8 mouse cellular contexts compared by ENCODE assay signal in the genomic region with DNA sequence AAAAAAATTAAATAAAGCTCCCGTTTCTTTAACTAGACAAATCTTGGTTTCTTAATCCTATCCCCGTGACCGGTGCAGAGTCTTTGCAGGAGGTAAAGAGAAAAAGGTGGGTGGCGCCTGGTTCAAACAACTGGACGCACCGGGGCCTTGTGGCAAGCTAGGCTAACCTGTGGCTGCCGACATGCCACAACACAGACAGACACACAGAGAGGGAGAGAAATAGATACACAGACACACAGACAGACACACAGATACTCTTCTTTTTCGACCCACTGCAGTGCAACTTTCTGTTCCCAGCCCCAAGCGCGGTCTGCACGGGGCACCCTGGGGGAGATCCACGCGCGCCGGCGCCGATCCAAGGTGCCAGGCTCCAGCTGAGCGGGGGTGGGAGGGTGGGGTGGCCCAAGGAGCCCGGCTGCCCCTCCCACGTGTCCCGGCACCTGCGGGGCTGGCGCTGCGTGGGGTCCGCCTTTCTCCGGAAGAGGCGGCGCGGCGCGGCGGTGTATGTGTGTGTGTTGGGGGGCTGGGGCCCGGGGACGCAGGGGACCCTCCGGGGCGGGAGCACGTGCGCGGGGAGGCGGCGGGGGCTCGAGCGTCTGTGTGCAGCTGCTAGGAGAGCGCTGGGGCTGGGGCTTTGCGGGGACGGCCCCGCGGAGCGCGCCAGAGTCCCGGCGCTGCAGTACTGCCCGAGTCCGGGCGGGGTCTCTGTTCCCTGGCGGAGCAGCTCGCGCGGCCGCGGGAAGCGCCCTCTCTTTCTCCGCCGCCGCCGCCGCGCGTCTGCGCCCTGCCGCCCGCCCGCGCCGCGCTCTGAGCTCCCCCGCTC. TPM values are rescaled to one million over a fixed set of nuclear protein-coding genes. Genes with fewer than 3 reads are reported as not detected.
DNase-seq lines count a peak whose midpoint lies in the region; ATAC-seq and TF ChIP-seq lines count a peak whose summit lies in the region.

Ccdc6 (plus strand) TSS at position 756 of the 823 bp plus-strand sequence.

- H3K36me3 ChIP-seq in C2C12 (ENCODE audit: control insufficient read depth, insufficient read depth) = peaks cover 4% of the 10 kb centered on the region
- peaks cover 20% of the 10 kb centered on the region for H3K36me3 ChIP-seq in erythroblast, embryonic 14.5 days (ENCODE audit: control insufficient read depth)
- H3K36me3 ChIP-seq in heart, embryonic 12.5 days = 0 out of 2 replicates have a peak, but pooled peaks cover 4% of the 10 kb centered on the region
- H3K36me3 ChIP-seq in kidney, postnatal 0 days (ENCODE audit: insufficient read depth, low read length) = no peaks in the 10 kb centered on the region
- peaks cover 15% of the 10 kb centered on the region for H3K36me3 ChIP-seq in liver, embryonic 13.5 days
- H3K36me3 ChIP-seq in stomach, embryonic 14.5 days (ENCODE audit: control insufficient read depth, insufficient read depth, low read length) = no peaks in the 10 kb centered on the region

- peak; percentile 84 for TF ChIP-seq CTCF in C2C12 (IDR thresholded peaks at IDR 0.05; ENCODE audit: control insufficient read depth, insufficient read depth, insufficient read length)
- TF ChIP-seq CTCF in brain, embryonic 14.5 days (IDR thresholded peaks at IDR 0.05; ENCODE audit: borderline replicate concordance, extremely low read depth, insufficient read depth, insufficient read length) = peak; percentile 74
- TF ChIP-seq CTCF in kidney, postnatal 0 days (IDR thresholded peaks at IDR 0.05; ENCODE audit: low read depth) = peak; percentile 59

- H3K4me2 ChIP-seq in heart, embryonic 12.5 days = peak within 1 kb of the TSS; percentile 87
- peak within 1 kb of the TSS; percentile 67 for H3K4me2 ChIP-seq in kidney, postnatal 0 days (ENCODE audit: low read length)
- peak within 1 kb of the TSS; percentile 98 for H3K4me2 ChIP-seq in liver, embryonic 13.5 days
- peak within 1 kb of the TSS; percentile 89 for H3K4me2 ChIP-seq in stomach, embryonic 14.5 days (replicated peaks; ENCODE audit: low read depth, low read length)

- H3K4me3 ChIP-seq in C2C12 (ENCODE audit: insufficient read depth, poor library complexity, severe bottlenecking) = peak within 1 kb of the TSS; percentile 89
- peak within 1 kb of the TSS; percentile 87 for H3K4me3 ChIP-seq in erythroblast, embryonic 14.5 days (replicated peaks)
- peak within 1 kb of the TSS; percentile 97 for H3K4me3 ChIP-seq in heart, embryonic 12.5 days
- H3K4me3 ChIP-seq in kidney, postnatal 0 days (replicated peaks; ENCODE audit: low read depth, low read length) = peak within 1 kb of the TSS; percentile 94
- H3K4me3 ChIP-seq in liver, embryonic 13.5 days (replicated peaks) = peak within 1 kb of the TSS; percentile 95
- peak within 1 kb of the TSS; percentile 92 for H3K4me3 ChIP-seq in stomach, embryonic 14.5 days (ENCODE audit: low read depth, low read length)

- peaks cover 45% of the 10 kb centered on the region for H3K79me2 ChIP-seq in C2C12 (ENCODE audit: control insufficient read depth, insufficient read depth)

- H3K4me1 ChIP-seq in erythroblast, embryonic 14.5 days (ENCODE audit: control insufficient read depth) = peaks cover 63% of the 10 kb centered on the region
- H3K4me1 ChIP-seq in heart, embryonic 12.5 days (replicated peaks) = peaks cover 39% of the 10 kb centered on the region
- peaks cover 9% of the 10 kb centered on the region for H3K4me1 ChIP-seq in kidney, postnatal 0 days (replicated peaks; ENCODE audit: insufficient read depth, low read length)
- peaks cover 57% of the 10 kb centered on the region for H3K4me1 ChIP-seq in liver, embryonic 13.5 days (replicated peaks)
- H3K4me1 ChIP-seq in stomach, embryonic 14.5 days (ENCODE audit: control insufficient read depth, insufficient read depth, low read length) = peaks cover 21% of the 10 kb centered on the region

- peak within 1 kb of the TSS; percentile 88 for H3ac ChIP-seq in C2C12 (ENCODE audit: control insufficient read depth, insufficient read length, low read depth)

- peak; percentile 91 for DNase-seq in brain, embryonic 14.5 days (ENCODE audit: low read depth)
- DNase-seq in kidney, postnatal 0 days (ENCODE audit: low spot score) = peak; percentile 93
- peak; percentile 70 for DNase-seq in liver, embryonic 13.5 days
- DNase-seq in natural killer cell, adult 2 months (ENCODE audit: low spot score in 2 of 2) = peak; percentile 66 to 81

- H3K27ac ChIP-seq in heart, embryonic 12.5 days (ENCODE audit: poor library complexity, severe bottlenecking) = peak within 1 kb of the TSS; percentile 92
- H3K27ac ChIP-seq in kidney, postnatal 0 days = peak within 1 kb of the TSS; percentile 90
- H3K27ac ChIP-seq in liver, embryonic 13.5 days = peak within 1 kb of the TSS; percentile 88
- H3K27ac ChIP-seq in stomach, embryonic 14.5 days (ENCODE audit: low read length) = peak within 1 kb of the TSS; percentile 89

- TF ChIP-seq POLR2A in brain, embryonic 14.5 days (IDR thresholded peaks at IDR 0.05; ENCODE audit: borderline replicate concordance, extremely low read depth, insufficient read depth, insufficient read length, poor library complexity, severe bottlenecking) = 0 out of 2 replicates have a peak, but pooled peaks have one; percentile 31

- WGBS in heart, embryonic 12.5 days = under 1% methylated on average over 39 of the region's 77 CpGs
- under 1% methylated on average over 47 of the region's 77 CpGs for WGBS in kidney, postnatal 0 days
- 1% methylated on average over 52 of the region's 77 CpGs for WGBS in liver, embryonic 13.5 days (ENCODE audit: insufficient replicate concordance)
- under 1% methylated on average over 43 of the region's 77 CpGs for WGBS in stomach, embryonic 14.5 days

- H3K9me3 ChIP-seq in erythroblast, embryonic 14.5 days (ENCODE audit: control insufficient read depth, low read length) = peaks cover 4% of the 10 kb centered on the region
- H3K9me3 ChIP-seq in heart, embryonic 12.5 days (replicated peaks) = no peaks in the 10 kb centered on the region
- no peaks in the 10 kb centered on the region for H3K9me3 ChIP-seq in kidney, postnatal 0 days (replicated peaks; ENCODE audit: low read length)
- no peaks in the 10 kb centered on the region for H3K9me3 ChIP-seq in liver, embryonic 13.5 days (replicated peaks)
- no peaks in the 10 kb centered on the region for H3K9me3 ChIP-seq in stomach, embryonic 14.5 days (ENCODE audit: control insufficient read depth, low read depth, low read length)

- no peaks in the 10 kb centered on the region for H3K27me3 ChIP-seq in C2C12 (ENCODE audit: control insufficient read depth, insufficient read depth, insufficient read length)
- no peaks in the 10 kb centered on the region for H3K27me3 ChIP-seq in erythroblast, embryonic 14.5 days (ENCODE audit: control insufficient read depth)
- H3K27me3 ChIP-seq in heart, embryonic 12.5 days (replicated peaks) = no peaks in the 10 kb centered on the region
- no peaks in the 10 kb centered on the region for H3K27me3 ChIP-seq in kidney, postnatal 0 days (ENCODE audit: insufficient read depth, low read length)
- no peaks in the 10 kb centered on the region for H3K27me3 ChIP-seq in liver, embryonic 13.5 days
- H3K27me3 ChIP-seq in stomach, embryonic 14.5 days (ENCODE audit: control insufficient read depth, insufficient read depth, low read length) = no peaks in the 10 kb centered on the region

- peak within 1 kb of the TSS; percentile 99 for H3K9ac ChIP-seq in heart, embryonic 12.5 days
- H3K9ac ChIP-seq in kidney, postnatal 0 days (ENCODE audit: low read depth, low read length) = peak within 1 kb of the TSS; percentile 95
- H3K9ac ChIP-seq in liver, embryonic 13.5 days = peak within 1 kb of the TSS; percentile 94
- H3K9ac ChIP-seq in stomach, embryonic 14.5 days (replicated peaks; ENCODE audit: low read depth, low read length) = peak within 1 kb of the TSS; percentile 77

- H3K79me3 ChIP-seq in C2C12 (ENCODE audit: low read depth) = peaks cover 39% of the 10 kb centered on the region

- ATAC-seq in heart, embryonic 12.5 days (ENCODE audit: insufficient number of reproducible peaks, low FRiP score) = peak; percentile 85
- ATAC-seq in kidney, postnatal 0 days (replicated peaks; ENCODE audit: low FRiP score, low read depth) = peak; percentile 83
- peak; percentile 84 for ATAC-seq in liver, embryonic 13.5 days (ENCODE audit: low read depth)
- peak; percentile 78 for ATAC-seq in stomach, embryonic 14.5 days (ENCODE audit: insufficient number of reproducible peaks, insufficient read depth, low FRiP score, low read depth)

TF ChIP-seq in C2C12, 6 proteins besides CTCF, POLR2A, EP300 and RAD21:
- TF ChIP-seq MYOD1 (IDR thresholded peaks at IDR 0.05; ENCODE audit: control insufficient read depth, insufficient read length, low read depth) (no peak), MAX (IDR thresholded peaks at IDR 0.05) (no peak), FOSL1 (IDR thresholded peaks at IDR 0.05; ENCODE audit: insufficient read depth, low read length, poor library complexity, severe bottlenecking) (no peak), CEBPB (IDR thresholded peaks at IDR 0.05; ENCODE audit: low read depth) (no peak), MYOG (IDR thresholded peaks at IDR 0.05; ENCODE audit: control insufficient read depth, extremely low read depth, insufficient read length) (no peak), USF1 (IDR thresholded peaks at IDR 0.05; ENCODE audit: low read depth) (no peak)
TF ChIP-seq in C2C12: peak in this region for 0.

RNA-seq across cellular contexts. Expression of gene Ccdc6, which starts in this region (rescaled TPM):
- 16.8 TPM for polyA plus RNA-seq in C2C12 (2012; fragmentation: generic; extraction: Trizol)
- 27.6 and 44.2 TPM in 2 replicates for polyA plus RNA-seq in brain, embryonic 14.5 days (2012; rRNA removed)
- 0.61 and 1.6 TPM in 2 replicates for polyA plus RNA-seq in erythroblast, embryonic 14.5 days (2012)
- polyA plus RNA-seq in heart, embryonic 12.5 days (2016; fragmentation: Nextera tagmentation; extraction: Ambion mirVana) = 16.2 and 16.9 TPM in 2 replicates
- polyA plus RNA-seq in kidney, postnatal 0 days (2015; fragmentation: Nextera tagmentation; extraction: Ambion mirVana) = 16.6 and 18.5 TPM in 2 replicates
- 8.9 and 9.8 TPM in 2 replicates for polyA plus RNA-seq in liver, embryonic 13.5 days (2015; fragmentation: Nextera tagmentation; extraction: Ambion mirVana)
- 25.1 and 27.2 TPM in 2 replicates for polyA plus RNA-seq in stomach, embryonic 14.5 days (2014; fragmentation: Nextera tagmentation; extraction: Ambion mirVana)

Comparison
In these comparisons a context has a peak if more than half of its experiments do, and no peak if none do; other contexts are left out.
1. Peak in every context shown above with its lines: DNase-seq, ATAC-seq, H3K4me3 ChIP-seq and H3K27ac ChIP-seq.